Mouse (Mus musculus): ENCODE results near the gene Gtdc1.
"Not testable (repeated sequence)": the region's sequence is repeated elsewhere in the genome, so short reads cannot be mapped to it uniquely, and the experiment has no call there.

Gtdc1 gene

DNA sequence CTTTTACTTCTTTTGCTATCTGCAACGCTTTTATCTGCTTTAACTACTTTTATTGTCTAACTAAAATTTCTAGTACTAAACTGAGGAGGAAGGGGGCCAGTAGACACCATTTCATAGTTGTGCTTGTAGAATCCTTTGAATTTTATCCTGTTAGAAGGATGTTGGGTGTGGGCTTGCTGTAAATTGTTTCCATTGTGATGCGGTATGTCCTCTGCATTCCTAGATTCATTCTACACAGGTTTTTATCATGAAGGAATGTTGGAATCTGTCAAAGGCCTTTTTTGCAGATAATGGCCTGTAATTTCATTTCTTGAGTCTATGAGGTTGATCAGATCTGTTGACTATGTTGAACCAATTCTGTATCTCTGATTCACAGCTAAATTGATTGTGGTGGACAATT lies 146.5 kb downstream of the Gtdc1 start:
- no peak for DNase-seq (ENCODE audit: low spot score in 2 of 2)

DNA sequence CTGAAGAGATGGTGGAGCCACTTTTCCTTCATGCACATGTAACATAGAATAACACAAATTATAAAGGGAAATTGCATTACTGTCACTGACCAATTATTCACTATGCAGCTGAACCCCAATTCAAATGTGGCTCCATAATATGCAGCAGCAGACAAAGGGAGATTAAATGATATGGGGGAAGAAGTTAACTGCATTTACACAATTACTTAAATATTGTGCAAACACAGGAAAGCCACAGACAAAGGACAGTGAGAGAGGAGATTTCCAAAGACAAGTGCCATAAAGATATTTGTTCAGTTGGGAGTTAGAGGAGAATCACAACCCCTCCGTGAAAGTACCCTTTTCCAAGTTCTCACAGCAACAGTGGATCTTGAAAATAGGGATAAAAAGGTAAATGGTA lies 163.6 kb downstream of the Gtdc1 start:
- DNase-seq (ENCODE audit: low spot score in 2 of 2) = no peak

DNA sequence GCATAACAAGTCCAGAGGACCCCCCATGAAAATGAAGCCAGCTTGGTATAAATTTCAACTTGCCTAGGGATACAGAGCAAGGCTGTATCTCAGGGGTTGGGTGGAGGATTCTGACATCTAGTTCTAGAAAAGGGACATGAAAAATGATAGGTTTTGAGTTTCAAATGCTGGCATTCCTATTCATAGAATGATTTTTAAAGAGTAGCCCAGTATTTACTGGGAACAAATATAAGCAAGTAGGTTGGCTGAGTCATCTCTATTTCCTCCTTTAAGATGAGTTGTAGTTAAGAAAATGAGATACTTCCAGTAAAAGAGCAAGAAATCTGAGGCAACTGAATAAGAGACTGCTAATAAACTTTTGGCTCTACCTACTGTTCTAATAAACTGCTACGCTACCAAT lies 190.8 kb downstream of the Gtdc1 start:
- no peak for DNase-seq (ENCODE audit: low spot score in 2 of 2)

DNA sequence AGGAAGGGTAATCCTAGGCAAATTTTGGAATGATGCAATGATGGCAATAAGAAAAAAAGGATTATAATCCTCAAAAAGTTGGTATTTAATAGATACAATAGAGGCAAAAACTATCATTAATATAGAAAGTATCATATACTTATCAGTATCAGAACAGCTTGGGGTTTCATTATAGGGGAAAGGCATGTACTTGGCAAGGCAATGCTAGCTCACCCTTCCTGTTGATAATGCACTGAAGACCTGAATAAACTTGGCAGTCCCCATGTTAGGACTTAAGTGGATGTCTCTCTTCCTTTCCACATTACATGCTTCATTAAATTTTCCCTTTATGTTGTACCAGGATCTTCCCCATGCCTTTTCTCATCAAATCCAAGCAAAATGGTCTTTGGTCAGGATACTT lies 206.0 kb downstream of the Gtdc1 start:
- no peak for DNase-seq (ENCODE audit: low spot score in 2 of 2)

DNA sequence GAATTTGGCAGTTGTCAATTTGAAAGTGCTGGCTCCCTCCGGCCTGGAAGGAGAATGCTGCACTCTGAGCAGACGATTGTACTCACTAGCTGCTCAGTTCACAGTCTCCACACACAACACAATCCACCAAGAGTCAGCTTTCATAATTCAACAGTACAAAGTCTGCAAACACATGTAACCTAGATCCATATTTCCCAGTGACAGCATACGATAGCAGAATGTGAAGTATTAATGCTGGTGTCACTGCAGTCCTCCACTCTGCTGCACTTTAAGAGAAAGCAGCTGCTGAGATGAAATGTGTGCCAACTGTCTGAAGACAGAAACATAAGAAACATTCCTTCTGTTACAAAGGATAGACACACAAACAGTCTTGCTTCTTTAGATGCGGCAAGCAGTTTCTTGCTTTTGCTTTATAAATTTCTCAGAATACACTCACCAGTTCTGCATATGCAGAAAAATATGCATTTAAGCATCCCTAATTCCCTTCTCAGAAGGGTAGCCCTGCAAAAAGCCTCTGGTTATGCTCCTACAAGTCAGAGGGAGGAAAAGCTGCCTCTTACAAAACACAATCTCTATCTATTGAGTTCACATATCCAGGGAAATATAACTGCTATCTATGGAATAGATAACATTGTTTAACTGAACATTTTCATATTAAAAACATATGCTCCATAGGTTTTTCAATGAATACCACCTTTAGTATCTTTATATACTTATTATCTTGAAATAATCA lies 221.4 kb downstream of the Gtdc1 start:
- DNase-seq (ENCODE audit: low spot score in 2 of 2) = peak; percentile 26 to 37

DNA sequence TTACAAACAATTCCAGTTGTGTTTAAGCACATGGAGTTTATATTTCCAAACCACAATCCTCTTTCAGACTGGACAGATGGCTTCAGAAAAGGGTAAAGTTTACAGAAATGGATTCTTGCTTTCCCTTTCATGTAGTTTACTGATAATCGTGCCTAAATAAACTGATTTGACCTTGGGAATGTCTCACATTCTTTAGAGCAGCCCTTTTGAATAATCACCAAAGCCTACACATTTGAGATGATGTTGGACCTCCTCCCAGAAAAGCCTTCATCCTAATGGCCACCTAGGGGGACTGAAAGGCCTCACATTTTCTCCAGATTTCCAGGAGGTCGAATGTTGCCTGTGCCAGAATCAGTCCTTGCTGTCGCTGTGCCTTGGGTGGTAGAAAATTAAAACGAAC lies 227.2 kb downstream of the Gtdc1 start:
- DNase-seq (ENCODE audit: low spot score in 2 of 2) = no peak

DNA sequence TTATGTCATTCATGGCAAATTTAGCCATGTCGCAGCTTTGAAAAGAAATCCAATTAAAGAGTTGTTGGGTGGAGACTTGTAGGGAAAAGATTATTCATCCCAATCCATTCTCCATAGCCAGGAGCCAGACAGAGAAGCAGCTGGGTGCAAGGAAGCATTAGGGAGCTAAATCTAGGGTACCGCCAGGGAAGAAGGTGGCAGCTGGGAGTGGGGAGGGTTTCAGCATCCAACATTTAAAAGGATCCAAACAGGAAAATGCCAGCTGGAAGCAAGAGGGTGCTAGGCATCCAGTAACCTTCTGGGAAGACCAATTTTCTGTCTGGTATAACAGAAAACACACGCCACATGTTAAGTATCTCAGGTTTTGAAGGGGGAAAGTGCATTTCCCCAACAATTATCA lies 231.0 kb downstream of the Gtdc1 start:
- no peak for DNase-seq (ENCODE audit: low spot score in 2 of 2)

DNA sequence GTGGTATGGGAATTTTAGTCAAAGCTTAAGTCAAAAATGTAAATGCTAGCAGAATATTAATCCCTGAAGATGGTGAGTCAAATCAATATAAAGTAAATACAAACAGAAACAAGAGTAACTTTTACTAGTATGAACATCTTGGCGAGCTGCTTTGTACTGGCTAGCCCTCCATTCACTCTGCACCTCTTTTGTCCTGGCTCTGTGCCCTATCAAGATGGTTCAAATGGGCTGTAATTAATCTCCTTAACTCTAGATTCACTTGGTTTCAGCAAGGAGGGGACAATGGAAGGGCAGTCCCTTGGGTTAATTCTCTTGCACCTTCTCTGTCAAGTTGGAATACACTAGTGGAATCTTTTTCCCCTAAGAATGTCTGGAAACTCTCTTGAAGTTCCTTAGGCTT lies 233.6 kb downstream of the Gtdc1 start:
- DNase-seq (ENCODE audit: low spot score in 2 of 2) = no peak

DNA sequence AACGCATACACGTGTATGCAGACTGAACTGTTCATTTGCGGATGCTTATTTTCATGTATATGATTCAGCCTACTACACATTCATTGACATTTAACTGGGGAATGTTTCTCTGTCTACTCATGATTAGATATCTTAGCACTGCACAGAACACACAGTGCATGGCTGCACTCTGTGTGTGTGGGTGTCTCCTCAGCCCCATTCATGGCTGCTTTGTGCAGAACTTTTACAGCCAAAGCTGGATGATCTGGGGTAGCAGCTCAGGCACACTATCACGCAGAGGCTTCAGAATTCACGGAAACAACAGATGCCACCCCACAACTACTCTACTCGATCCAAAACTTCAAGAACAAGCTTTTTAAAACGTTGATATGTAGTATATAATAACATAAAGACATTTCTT lies 263.4 kb downstream of the Gtdc1 start:
- no peak for DNase-seq (ENCODE audit: low spot score in 2 of 2)

DNA sequence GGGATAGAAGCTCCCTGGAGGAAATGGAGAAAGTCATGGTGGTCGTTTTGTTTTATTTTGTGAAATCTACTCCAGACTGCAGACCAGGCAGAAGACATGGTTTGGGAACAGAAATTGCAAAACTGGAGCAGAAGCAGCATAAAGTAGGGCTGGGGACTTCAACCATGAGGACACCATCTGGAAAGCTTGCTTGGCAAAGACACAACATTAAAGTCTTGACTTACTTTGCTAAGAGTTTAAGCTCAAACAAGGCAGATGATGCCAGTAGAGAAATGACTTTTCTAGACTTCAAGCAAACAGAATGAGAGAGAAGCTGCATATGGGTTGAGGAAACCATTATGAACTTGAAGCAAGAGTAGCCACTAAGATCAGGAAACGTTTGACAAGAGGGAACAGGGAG lies 267.6 kb downstream of the Gtdc1 start:
- DNase-seq (ENCODE audit: low spot score in 2 of 2) = no peak

DNA sequence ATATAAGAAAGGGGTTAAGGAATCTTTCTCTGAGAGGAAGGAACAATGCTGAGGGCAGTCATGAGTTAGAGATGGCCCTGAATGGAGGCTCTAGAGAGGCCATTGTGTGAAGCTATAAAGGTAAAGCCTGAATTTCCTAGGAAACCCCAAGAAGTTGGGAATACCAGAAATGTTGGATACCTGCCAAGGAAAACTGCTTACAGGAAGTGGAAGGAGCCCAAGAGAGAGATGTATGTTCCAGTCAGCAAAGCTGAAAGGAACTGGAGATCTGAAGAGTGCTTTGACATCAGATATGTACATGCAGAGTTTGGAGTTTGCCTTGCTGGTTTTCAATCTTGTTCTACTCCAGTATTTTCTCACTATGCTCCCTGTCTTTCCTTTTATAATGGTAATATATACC lies 268.4 kb downstream of the Gtdc1 start:
- no peak for DNase-seq (ENCODE audit: low spot score in 2 of 2)

DNA sequence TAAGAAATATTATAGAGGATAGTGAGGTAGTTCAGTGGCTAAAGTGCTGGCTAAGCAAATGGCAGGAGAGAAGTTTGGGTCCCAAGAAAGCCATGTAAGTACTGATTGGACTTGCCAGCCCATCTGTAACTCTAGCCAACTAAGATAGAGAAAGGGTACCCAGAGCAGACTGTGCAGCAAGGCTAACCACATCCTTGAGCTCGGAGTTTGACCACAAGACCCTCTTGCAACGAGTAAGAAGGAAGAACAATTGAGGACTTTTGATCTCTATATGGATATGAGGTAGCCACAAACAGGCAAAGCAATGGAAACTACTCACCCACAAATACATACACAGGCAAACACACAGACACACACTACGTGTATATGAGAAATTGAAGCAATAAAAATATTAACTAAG lies 278.9 kb downstream of the Gtdc1 start:
- no peak for DNase-seq (ENCODE audit: low spot score in 2 of 2)

DNA sequence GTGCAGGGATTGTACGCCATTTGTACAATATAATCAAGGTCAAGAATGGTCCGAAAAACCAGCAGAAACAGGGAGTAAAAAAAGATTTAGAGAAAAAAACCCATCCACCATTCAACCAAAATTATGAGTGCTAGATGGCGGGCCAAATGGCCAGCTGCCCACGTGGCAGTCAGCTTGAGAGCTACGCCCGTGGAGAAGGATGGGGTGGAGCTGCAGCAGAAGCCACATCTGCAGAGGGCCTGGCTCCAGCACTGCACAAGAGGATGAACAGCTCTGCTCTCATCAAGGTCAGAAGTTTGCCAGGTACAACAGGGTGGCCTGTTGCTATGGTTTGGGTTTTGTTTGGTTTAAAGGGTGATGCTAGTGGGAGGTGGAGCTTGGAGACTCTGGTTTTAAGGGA lies 281.1 kb downstream of the Gtdc1 start:
- no peak for DNase-seq (ENCODE audit: low spot score in 2 of 2)

DNA sequence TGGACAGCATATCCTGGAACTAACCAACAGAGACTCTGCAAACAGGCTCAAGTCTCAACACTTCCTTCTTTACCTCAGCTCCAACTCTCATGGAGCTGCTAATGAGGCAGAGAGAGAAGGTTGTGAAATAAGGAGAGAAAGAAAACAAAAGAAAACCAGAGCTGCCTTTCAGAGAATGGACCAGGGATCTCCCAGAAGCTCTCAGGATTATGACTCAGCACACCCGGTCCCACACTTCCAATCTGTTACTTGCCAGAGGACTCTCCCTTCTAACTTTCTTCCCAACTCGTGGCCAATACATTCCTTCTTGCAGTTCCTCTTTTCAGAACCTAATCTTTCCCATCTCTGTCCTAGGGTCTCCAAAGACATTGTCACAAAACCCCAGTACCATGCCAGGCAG lies 288.1 kb downstream of the Gtdc1 start:
- peak; percentile 4 for DNase-seq (ENCODE audit: low spot score in 2 of 2)

DNA sequence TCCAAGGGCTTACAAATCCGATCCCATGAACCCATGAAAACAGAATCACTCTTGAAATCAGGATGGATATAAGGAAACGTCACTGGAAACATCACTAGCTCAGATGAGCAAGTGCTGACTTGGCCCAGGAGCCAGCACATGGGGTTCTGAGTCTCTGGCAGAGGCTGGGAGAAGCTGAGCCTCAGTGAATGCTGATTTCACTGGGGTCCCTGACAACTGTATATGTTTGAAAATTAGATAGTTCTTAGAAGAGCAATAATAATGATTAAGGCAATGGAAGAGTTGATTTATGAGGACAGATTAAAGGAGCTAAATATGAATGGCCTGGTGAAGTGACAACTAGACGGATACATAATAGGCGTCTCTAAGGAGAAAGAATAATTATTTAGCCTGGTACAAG lies 289.3 kb downstream of the Gtdc1 start:
- DNase-seq (ENCODE audit: low spot score in 2 of 2) = no peak

DNA sequence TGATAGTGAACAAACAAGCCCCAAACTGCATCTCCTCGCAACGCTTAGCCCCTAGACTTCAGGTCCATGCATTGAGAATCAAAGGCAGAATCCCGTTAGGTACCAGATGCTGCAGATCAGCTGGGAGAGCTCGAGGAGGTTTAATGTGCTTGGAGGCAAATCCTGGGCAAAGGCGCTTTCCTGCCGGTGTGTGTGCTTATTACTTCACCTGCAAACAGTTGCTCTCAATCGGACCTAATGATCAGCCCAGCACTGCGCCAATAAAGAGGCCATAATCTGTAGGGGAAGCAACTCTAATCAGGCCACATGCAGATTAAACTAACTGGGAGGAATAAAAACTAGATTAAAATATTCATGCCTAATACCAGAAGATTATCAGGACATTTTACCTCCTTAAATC lies 293.5 kb downstream of the Gtdc1 start:
- DNase-seq (ENCODE audit: low spot score in 2 of 2) = no peak

DNA sequence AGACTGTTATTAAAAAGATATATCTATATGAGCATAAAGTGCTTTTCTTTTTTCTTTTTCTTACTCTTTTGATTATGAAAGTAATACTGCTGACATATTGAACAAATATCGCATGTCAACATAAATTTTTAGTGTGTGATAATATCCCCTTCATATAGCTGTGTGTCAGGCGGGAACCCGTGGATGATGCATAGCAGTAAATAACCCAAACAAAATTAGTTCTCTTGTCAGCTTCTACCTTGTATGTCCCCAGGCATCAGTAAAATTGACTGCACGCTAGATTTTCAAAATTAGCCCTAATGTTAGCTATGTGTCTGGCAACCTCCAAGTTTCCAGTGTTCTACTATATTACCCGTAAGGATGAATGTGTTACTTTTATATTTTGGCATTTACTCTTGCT lies 294.4 kb downstream of the Gtdc1 start:
- DNase-seq (ENCODE audit: low spot score in 2 of 2) = no peak

DNA sequence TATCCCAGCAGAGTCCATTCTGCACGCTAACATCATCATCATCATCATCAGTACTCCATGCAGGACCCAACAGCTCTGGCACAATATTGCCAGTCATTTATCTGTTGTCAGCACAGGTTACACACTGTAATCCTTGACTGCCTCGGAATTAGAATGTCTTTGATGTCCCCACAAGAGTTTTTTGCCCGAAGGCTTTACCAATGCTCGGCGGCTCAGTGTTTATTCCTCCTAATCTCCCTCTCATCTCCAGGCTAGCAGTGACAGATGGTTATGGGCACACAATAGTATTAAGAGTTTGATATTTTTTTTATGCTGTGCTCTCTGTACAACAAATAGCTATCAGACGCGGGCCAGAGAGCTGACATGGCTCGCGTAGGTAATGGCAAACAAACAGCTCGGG lies 294.9 kb downstream of the Gtdc1 start:
- DNase-seq (ENCODE audit: low spot score in 2 of 2) = no peak

DNA sequence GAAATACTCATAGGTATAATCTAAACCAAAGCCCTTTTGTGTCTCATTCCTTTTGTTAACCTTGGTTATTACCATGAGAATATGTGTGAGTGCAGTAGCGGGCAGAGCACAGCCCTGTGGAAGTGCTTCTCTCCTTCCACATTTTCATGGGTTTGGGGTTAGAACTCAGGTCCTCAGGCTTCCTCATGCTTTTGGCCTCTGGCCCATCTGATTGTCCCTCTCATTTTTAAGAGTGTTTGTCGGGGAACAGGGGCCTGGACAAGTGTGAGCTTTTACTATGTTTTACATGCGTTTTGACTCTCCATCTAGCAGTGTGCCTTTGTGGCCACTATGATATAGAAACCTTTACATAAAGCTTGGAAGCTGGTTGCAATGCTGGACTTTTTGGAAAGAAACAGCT lies 296.4 kb downstream of the Gtdc1 start:
- DNase-seq (ENCODE audit: low spot score in 2 of 2) = no peak

DNA sequence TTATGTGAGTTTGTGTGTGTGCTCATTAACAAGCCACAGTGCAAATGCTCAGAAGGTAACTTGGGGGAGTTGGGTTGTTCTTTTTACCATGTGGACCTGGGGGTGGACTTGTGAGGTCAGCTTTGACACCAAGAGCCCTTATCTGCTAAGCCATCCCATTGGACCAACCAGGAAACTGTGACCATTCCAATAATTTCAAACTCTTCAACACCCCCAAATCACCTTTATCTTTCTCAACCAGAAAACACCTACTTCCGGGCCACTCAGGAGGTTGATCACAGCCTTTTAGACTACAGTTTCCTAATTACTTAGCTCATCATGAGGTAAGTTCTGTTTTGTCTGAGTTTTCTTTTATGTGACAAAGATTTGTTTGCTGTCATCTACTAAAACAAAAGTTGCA lies 298.7 kb downstream of the Gtdc1 start:
- DNase-seq (ENCODE audit: low spot score in 2 of 2) = no peak

DNA sequence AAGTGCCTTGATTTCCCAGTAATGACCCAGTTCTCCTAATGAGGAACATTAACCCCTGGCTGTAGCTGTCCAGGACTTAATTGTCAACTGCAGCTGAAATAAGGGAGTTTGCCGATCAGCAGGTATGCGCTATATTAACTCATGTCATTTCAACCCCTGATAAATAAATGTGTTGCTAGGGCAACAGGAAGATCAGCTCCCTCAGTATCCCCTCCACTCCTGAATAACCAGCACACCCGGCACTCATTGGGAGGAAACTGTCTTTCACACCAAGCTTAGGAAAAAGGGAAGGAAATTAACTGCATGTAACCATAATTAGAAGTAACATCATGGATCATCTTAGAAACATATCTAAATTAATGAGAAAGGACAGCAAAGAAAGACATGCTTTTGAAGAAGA lies 302.3 kb downstream of the Gtdc1 start:
- DNase-seq (ENCODE audit: low spot score in 2 of 2) = no peak

DNA sequence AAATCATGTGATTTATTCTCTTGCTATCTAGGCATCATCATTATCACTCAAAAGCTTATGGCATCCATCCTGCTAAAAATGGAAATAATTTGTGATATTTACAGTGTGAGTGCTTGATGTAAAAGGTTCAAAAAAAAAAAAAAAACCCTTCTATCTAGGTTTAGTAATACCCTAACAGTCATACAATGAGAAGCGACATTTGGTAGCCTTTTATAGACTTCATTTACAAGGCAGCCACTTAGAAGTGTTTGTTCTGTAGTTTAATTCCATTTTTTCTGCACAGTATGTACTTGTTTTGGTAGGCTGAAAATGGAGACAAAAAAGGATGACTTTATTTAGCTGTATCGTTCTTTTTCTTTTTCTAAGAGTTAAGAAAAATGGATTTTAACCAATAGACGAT lies 305.0 kb downstream of the Gtdc1 start:
- no peak for DNase-seq (ENCODE audit: low spot score in 2 of 2)

DNA sequence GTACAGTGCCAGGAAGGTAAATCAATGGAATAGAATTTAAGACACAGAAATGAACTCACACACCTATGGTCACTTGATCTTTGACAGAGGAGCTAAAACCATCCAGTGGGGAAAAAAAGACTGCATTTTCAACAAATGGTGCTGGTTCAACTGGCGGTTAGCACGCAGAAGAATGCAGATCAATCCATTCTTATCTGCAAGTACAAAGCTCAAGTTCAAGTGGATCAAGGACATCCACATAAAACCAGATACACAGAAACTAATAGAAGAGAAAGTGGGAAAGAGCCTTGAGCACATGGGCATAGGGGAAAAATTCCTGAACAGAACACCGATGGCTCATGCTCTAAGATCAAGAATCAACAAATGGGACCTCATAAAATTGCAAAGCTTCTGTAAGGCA lies 327.8 kb downstream of the Gtdc1 start:
- DNase-seq (ENCODE audit: low spot score in 2 of 2) = not testable (repeated sequence)

DNA sequence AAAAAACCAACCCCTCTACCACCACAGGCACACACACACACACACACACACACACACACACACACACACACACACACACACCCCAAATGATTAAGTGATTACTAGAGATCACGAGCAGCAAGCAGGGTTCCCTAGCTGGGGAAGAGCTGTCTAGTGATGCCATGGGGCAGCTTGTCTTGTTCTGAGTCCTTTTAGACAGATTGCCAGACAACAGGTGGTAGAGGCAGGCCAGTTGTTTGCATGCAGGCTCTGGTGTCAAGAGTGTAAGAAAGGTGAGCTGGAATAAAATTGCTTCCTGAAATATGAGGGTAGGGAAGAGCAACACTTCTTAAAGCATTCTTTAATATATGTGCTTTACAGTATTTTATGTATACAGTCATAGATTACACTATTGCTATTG lies 333.2 kb downstream of the Gtdc1 start:
- no peak for DNase-seq (ENCODE audit: low spot score in 2 of 2)

Data from heart, adult 9 months (tissue).